Mouse (Mus musculus) G1E (cell line): Measurements from ENCODE around the gene Enho. TPM values are rescaled to one million over a fixed set of nuclear protein-coding genes. Genes with fewer than 3 reads are reported as not detected.

ENCODE experiments used
- ATAC-seq: 2 replicates; pipeline ENCODE4 v1.8.0; 2016; ENCODE audit warnings: mild to moderate bottlenecking; ENCODE audit not compliant: insufficient number of reproducible peaks, poor library complexity, low FRiP score, severe bottlenecking; ENCODE audit errors: extremely low read depth
- DNase-seq: peaks from one replicate; pipeline ENCODE4 v3.0.0; 2012; ENCODE audit warnings: low spot score
- H3K27me3 ChIP-seq: 2 replicates; pipeline ENCODE4 v1.6.1; 2012; ENCODE audit warnings: mild to moderate bottlenecking, low read length, inconsistent platforms; ENCODE audit not compliant: insufficient read depth
- H3K36me3 ChIP-seq: replicated peaks from 2 replicates; pipeline ENCODE3; 2012; ENCODE audit warnings: mild to moderate bottlenecking, inconsistent platforms
- H3K4me1 ChIP-seq: 2 replicates; pipeline ENCODE4 v1.6.1; 2012; ENCODE audit warnings: low read depth, low read length, inconsistent platforms, mixed read lengths; ENCODE audit not compliant: insufficient read depth
- H3K4me3 ChIP-seq: 2 replicates; pipeline ENCODE4 v1.5.1; 2012; ENCODE audit warnings: low read depth, mild to moderate bottlenecking, inconsistent platforms, low read length, moderate library complexity, mixed read lengths
- H3K9me3 ChIP-seq: replicated peaks from 2 replicates; pipeline ENCODE4 v1.6.1; 2012; ENCODE audit warnings: inconsistent platforms
- CTCF ChIP-seq: IDR thresholded peaks from 2 replicates; pipeline ENCODE4 v1.5.1; 2012; ENCODE audit warnings: low read depth, low read length, inconsistent platforms, mixed read lengths
- GATA1 ChIP-seq: IDR thresholded peaks from 2 replicates; pipeline ENCODE4 v1.6.1; 2012; ENCODE audit warnings: borderline replicate concordance, low read length, inconsistent platforms, mixed read lengths
- GATA2 ChIP-seq: IDR thresholded peaks from 2 replicates; pipeline ENCODE4 v1.6.1; 2012; ENCODE audit warnings: low read depth, low read length, inconsistent platforms, borderline replicate concordance
- POLR2AphosphoS5 ChIP-seq: IDR thresholded peaks from 2 replicates; pipeline ENCODE4 v1.6.1; 2012; ENCODE audit warnings: low read depth, low read length, inconsistent platforms; ENCODE audit not compliant: insufficient replicate concordance
- TAL1 ChIP-seq: conservative IDR thresholded peaks from 2 replicates; pipeline ENCODE4 v1.6.1; 2012; ENCODE audit warnings: low read depth, low read length, inconsistent platforms, mixed read lengths
- polyA plus RNA-seq: library from polyadenylated mRNA; stranded (reverse); fragments of >175 nt; gene quantifications from 2 replicates; pipeline ENCODE4 v1.2.3, GENCODE M21; 2012
- total RNA-seq, 2 experiments: library from RNA; stranded (forward) in 1 of 2; stranded (reverse) in 1 of 2; fragments of 200-1000 nt in 1 of 2; fragments of >200 nt in 1 of 2; fragmentation: Nextera tagmentation in 1 of 2; gene quantifications; 2 replicates each; pipeline ENCODE4 v1.2.3; 2014 to 2017

Gene Enho
- total and polyA plus RNA-seq, 3 experiments = 0.22 TPM; not detected in 2

DNA sequence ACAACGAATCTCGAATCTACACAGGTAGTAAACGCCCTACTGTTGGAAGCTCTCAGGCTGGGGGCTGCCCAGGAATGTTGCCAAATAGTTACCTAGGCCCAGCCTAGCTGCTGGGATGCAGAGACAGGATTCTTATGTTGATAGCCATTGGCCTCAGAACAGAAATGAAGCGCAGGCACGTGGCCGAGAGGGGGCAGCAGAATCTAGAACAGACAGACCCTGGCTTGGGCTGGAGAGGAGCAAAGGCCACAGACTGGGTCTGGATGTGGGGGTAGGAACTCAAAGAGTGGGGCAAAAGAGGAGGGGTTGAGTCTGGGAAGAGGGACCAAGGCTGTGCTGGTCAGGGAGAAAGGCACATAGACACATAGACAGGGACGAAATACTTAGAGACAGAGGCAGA lies 14.1 kb upstream of the Enho start:
- ATAC-seq = no peak
- Histone ChIP-seq H3K27me3 (peaks cover 34% of the 10 kb centered on the region), H3K4me3 (no peak overlapping the region), H3K9me3 (no peaks in the 10 kb centered on the region), H3K4me1 (peaks cover 10% of the 10 kb centered on the region), H3K36me3 (no peaks in the 10 kb centered on the region)
- TF ChIP-seq GATA1 (no peak), GATA2 (no peak), TAL1 (no peak), POLR2AphosphoS5 (no peak), CTCF (no peak)
- no peak for DNase-seq

DNA sequence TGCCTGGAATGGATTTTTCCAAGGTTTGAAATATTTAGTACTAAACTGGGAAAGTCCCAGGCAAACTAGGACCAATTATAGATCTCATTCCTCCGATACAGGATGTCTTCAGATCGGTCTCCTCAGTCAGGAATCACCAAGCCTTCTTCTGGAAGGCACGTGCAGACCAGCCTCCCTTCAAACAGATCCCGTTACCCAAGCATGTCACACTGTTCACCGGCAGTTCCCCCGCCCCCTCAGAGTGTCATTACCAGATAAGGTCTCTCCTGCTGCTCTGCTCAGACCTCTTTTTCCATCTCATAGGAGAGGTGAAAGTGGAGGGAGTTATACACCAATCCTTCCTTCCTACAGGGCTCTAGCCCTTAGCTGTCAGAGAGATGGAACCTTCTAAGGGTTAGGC lies 13.6 kb upstream of the Enho start:
- Histone ChIP-seq H3K36me3 (no peaks in the 10 kb centered on the region), H3K9me3 (no peaks in the 10 kb centered on the region), H3K4me3 (no peak overlapping the region), H3K27me3 (peaks cover 31% of the 10 kb centered on the region), H3K4me1 (peaks cover 9% of the 10 kb centered on the region)
- DNase-seq (no peak), ATAC-seq (no peak)
- TF ChIP-seq POLR2AphosphoS5 (no peak), TAL1 (no peak), GATA1 (no peak), GATA2 (no peak), CTCF (no peak)

DNA sequence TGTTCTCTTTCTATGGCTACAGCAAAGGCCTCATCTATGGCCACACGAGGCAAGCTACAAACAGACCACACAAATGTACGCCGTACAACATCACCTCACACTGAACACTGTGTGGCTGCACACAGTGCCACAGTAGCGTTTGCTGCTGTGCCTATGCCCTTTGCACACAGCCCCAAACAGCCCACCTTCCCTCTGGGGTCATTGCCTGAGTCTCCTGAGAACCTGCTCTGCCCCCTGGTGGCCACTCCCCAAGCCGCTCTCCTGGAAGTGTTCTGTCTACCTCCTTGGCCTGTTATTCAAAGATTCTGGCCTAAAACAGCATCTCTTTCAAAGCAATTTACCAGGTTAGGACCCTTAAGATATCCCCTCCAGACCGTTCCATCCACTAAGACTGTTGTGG lies 13.2 kb upstream of the Enho start:
- Histone ChIP-seq H3K9me3 (no peaks in the 10 kb centered on the region), H3K27me3 (peaks cover 31% of the 10 kb centered on the region), H3K4me3 (no peak overlapping the region), H3K4me1 (peaks cover 7% of the 10 kb centered on the region), H3K36me3 (no peaks in the 10 kb centered on the region)
- TF ChIP-seq GATA1 = no peak
- no peak for TF ChIP-seq GATA2
- no peak; the same call in 1 of the 2 replicates for TF ChIP-seq CTCF
- no peak for TF ChIP-seq TAL1
- no peak for TF ChIP-seq POLR2AphosphoS5
- no peak for DNase-seq
- ATAC-seq = no peak

DNA sequence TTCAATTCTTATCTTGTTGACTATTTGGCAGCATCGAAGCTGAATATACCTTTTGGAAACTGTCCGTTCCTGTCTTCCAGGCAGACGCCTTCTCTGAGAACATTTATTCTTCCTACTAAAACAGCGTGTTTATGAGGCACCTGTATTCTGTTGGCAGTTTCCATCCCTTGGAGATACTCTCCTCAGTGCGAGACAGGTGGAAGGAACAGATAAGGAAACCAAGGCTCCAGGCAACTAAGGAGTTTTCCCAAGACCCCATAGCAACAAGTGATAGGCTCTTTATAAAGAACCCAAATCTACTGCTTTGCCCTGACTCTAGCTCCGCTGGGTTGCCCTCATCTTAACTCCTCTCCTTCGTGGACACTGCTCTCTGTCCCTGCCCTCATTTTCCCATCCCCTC lies 8.5 kb upstream of the Enho start:
- Histone ChIP-seq H3K36me3 (no peaks in the 10 kb centered on the region), H3K4me1 (peaks cover 3% of the 10 kb centered on the region; the same call in 1 of the 2 replicates), H3K4me3 (no peak overlapping the region), H3K9me3 (no peaks in the 10 kb centered on the region), H3K27me3 (peaks cover 22% of the 10 kb centered on the region)
- ATAC-seq (no peak), DNase-seq (no peak)
- TF ChIP-seq CTCF (no peak), GATA2 (no peak), TAL1 (no peak), POLR2AphosphoS5 (no peak), GATA1 (no peak)

DNA sequence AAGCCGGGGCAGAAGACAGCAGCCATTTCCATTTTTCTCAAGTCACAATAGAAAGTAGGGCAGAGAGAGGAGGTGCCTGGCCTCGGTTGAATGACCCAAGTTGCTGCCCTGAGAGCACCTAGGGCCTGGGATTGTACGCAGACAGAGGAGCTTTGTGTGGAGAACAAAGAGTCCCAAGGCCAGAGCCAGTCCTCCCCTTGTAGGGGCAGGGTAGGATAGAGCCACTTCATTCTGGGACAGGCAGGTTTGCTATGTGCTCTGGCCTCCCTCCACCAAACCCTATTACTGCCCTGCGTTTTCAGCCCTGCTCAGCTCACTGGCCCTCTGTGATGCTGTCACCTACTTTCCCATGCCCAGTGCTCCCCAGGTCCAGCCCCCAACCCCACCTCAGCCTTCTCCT lies 8.0 kb upstream of the Enho start:
- Histone ChIP-seq H3K4me3 (no peak overlapping the region), H3K27me3 (peaks cover 20% of the 10 kb centered on the region), H3K9me3 (no peaks in the 10 kb centered on the region), H3K4me1 (peaks cover 3% of the 10 kb centered on the region; the same call in 1 of the 2 replicates), H3K36me3 (no peaks in the 10 kb centered on the region)
- no peak for TF ChIP-seq GATA2
- no peak for TF ChIP-seq GATA1
- TF ChIP-seq CTCF = no peak
- no peak for TF ChIP-seq POLR2AphosphoS5
- no peak for TF ChIP-seq TAL1
- ATAC-seq (no peak), DNase-seq (no peak)

DNA sequence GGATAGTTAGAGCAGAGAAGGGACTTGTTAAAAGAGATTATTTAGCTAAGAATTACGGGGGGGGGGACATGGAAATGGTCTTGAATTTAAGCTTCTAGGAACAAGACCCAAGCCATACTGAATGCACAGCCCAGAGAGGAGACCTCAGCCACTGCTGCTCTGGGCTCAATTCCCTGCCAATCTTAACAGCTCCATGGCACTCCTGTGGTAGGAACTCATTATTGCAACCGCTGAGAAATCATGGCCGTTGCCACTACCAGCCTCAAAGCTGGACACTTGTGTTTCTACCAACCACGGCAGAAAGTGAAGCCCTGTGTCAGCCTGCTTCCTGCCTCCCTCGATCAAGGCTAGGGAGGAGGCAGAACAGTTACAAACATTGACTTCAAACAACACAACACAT lies 5.4 kb upstream of the Enho start:
- ATAC-seq = no peak
- H3K4me3 ChIP-seq = no peak overlapping the region
- TF ChIP-seq POLR2AphosphoS5 (no peak), GATA1 (no peak), GATA2 (no peak), CTCF (no peak), TAL1 (no peak)
- H3K27me3 ChIP-seq = peaks cover 22% of the 10 kb centered on the region
- no peaks in the 10 kb centered on the region for H3K36me3 ChIP-seq
- no peak for DNase-seq
- no peaks in the 10 kb centered on the region for H3K9me3 ChIP-seq
- peaks cover 5% of the 10 kb centered on the region for H3K4me1 ChIP-seq
